Mouse (Mus musculus): ENCODE data around the gene Rapgefl1.

DNA sequence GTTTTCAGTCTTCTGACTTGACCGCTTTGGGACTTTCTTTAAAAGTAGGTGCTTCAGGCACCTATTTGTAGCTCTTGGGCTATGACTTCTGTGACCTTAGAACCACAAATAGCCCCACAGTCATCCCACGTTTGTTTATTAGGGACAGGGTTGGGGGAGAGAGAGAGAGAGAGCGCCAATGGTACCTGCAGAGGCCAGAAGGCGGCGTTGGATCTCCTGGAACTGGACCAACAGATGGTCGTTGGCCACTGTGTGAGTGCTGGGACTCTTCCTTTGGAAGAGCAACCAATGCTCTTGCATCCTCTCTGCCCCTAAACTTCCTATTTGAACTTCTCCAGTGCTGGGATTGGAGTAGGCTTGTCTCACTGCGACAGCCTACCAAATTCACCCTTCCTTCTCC is 49.4 kb upstream of the Rapgefl1 start:
- TF ChIP-seq EP300 (IDR thresholded peaks at IDR 0.05) (no peak), CTCF (IDR thresholded peaks at IDR 0.05) (no peak)

Measured in lung, postnatal 0 days (tissue).